Mouse (Mus musculus): ENCODE results near the gene Borcs5. TPM values are rescaled to one million over a fixed set of nuclear protein-coding genes. Genes with fewer than 3 reads are reported as not detected.
A peak's percentile ranks its signal among the peaks of the same experiment; 100 is the strongest.

The Borcs5 gene
- total and polyA plus RNA-seq, 2 experiments from 2014 or later: 39.6 to 56.0 TPM

DNA sequence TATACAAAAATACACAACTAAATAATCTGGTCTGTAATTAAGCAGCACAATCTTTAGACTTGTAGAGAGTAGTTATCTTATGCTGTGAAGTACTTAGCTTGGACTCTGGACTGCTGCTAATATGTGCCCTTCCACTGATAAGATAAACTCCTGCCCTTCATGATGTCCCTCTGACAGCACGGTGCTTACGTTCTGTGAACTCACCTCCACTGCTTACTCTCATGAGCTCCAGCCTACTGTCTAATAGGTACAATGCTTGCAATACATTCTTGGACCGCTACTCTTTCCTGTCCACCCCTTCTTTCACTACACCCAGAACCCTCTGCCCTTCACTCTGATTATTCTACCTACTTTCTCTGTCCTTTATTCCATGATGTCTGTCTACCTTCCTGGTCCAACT lies 91.7 kb downstream of the Borcs5 start:
- 95% methylated on average over 3 of the region's 3 CpGs for WGBS
- Histone ChIP-seq H3K27me3 (ENCODE audit: insufficient read depth, low read length) (no peaks in the 10 kb centered on the region), H3K27ac (ENCODE audit: low read depth, low read length) (no peak overlapping the region), H3K4me1 (ENCODE audit: insufficient read depth, low read length) (no peaks in the 10 kb centered on the region), H3K4me3 (ENCODE audit: low read depth, low read length) (no peak overlapping the region), H3K9ac (replicated peaks; ENCODE audit: low read length, poor library complexity, severe bottlenecking) (no peak overlapping the region), H3K9me3 (ENCODE audit: low read length) (no peaks in the 10 kb centered on the region), H3K36me3 (ENCODE audit: insufficient read depth, low read length) (no peaks in the 10 kb centered on the region), H3K4me2 (ENCODE audit: low read depth, low read length, poor library complexity, severe bottlenecking) (no peak overlapping the region)
- ATAC-seq (ENCODE audit: low FRiP score) (no peak), DNase-seq (ENCODE audit: low spot score) (no peak)
- no peak for TF ChIP-seq CTCF (IDR thresholded peaks at IDR 0.05)

DNA sequence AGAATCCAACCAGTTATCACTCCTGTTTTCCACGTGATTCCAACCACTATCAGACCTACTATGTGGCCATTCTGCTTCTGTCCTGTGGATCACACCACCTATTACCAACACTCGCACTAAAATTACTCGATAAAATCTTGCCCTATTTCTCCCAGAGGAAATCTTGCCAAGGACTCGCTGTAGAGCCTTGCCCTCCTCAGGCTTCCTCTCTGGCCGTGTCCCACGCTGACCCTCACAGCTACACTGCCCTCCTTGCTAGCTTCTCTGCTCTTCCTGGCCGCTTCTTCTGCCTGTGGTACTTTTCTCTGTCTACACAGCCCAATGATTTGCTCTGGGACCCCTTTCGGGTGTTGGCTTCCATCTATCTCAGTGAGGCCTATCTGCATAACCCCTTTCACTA lies 93.5 kb downstream of the Borcs5 start:
- Histone ChIP-seq H3K27ac (ENCODE audit: low read depth, low read length) (no peak overlapping the region), H3K4me2 (ENCODE audit: low read depth, low read length, poor library complexity, severe bottlenecking) (no peak overlapping the region), H3K27me3 (ENCODE audit: insufficient read depth, low read length) (no peaks in the 10 kb centered on the region), H3K9ac (replicated peaks; ENCODE audit: low read length, poor library complexity, severe bottlenecking) (no peak overlapping the region), H3K4me3 (ENCODE audit: low read depth, low read length) (no peak overlapping the region), H3K4me1 (ENCODE audit: insufficient read depth, low read length) (no peaks in the 10 kb centered on the region), H3K36me3 (ENCODE audit: insufficient read depth, low read length) (no peaks in the 10 kb centered on the region), H3K9me3 (ENCODE audit: low read length) (no peaks in the 10 kb centered on the region)
- TF ChIP-seq CTCF (IDR thresholded peaks at IDR 0.05): no peak
- no peak for ATAC-seq (ENCODE audit: low FRiP score)
- 94% methylated on average over 8 of the region's 8 CpGs for WGBS
- DNase-seq (ENCODE audit: low spot score): no peak

DNA sequence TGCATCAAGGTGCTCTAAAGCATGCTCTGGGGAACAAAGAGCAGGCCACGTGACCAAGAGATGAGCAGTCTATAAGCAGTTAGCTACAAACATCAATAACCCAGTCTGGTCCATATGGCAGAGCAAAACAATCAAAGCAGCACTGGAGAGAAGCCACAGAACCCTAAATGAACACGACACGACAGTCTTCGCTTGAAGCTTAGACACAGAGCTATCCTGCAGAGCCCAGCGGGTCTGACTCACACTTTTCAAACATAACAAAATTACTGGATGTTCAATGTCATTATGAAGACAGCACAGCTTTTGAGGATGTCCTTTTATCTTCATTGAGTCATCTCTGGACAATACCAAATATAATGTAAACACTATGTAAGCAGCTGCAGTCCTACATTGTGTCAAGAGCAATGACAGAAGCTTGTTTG lies 94.5 kb downstream of the Borcs5 start:
- Histone ChIP-seq H3K9ac (replicated peaks; ENCODE audit: low read length, poor library complexity, severe bottlenecking) (no peak overlapping the region), H3K4me1 (ENCODE audit: insufficient read depth, low read length) (no peaks in the 10 kb centered on the region), H3K9me3 (ENCODE audit: low read length) (no peaks in the 10 kb centered on the region), H3K4me3 (ENCODE audit: low read depth, low read length) (no peak overlapping the region), H3K27me3 (ENCODE audit: insufficient read depth, low read length) (no peaks in the 10 kb centered on the region), H3K4me2 (ENCODE audit: low read depth, low read length, poor library complexity, severe bottlenecking) (no peak overlapping the region), H3K27ac (ENCODE audit: low read depth, low read length) (no peak overlapping the region), H3K36me3 (ENCODE audit: insufficient read depth, low read length) (no peaks in the 10 kb centered on the region)
- DNase-seq (ENCODE audit: low spot score): peak; percentile 26
- 64% methylated on average over 5 of the region's 5 CpGs for WGBS
- TF ChIP-seq CTCF (IDR thresholded peaks at IDR 0.05): no peak
- ATAC-seq (ENCODE audit: low FRiP score): no peak

DNA sequence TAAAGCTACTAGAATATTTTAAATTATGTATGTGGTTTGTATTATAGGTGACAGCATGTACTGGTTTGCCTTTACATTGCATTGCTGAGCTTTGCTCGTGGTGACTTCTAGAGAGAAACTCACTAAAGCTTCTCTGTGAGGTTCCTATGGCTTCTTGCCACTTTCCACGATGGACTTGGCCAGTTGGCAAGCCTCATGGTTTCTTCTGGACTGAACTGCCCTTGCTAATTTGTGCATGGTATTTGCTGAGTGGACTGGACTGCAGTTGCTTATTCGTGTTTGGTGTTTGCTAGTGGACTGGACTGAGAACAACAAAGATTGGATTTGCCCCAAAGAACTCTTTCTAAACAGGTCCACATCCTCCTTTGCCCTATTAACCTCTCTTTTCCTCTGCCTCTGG lies 97.5 kb downstream of the Borcs5 start:
- H3K4me1 ChIP-seq (ENCODE audit: insufficient read depth, low read length): no peaks in the 10 kb centered on the region
- no peaks in the 10 kb centered on the region for H3K36me3 ChIP-seq (ENCODE audit: insufficient read depth, low read length)
- no peak for ATAC-seq (ENCODE audit: low FRiP score)
- H3K4me3 ChIP-seq (ENCODE audit: low read depth, low read length): no peak overlapping the region
- no peaks in the 10 kb centered on the region for H3K9me3 ChIP-seq (ENCODE audit: low read length)
- no peak overlapping the region for H3K27ac ChIP-seq (ENCODE audit: low read depth, low read length)
- no peak overlapping the region for H3K4me2 ChIP-seq (ENCODE audit: low read depth, low read length, poor library complexity, severe bottlenecking)
- no peaks in the 10 kb centered on the region for H3K27me3 ChIP-seq (ENCODE audit: insufficient read depth, low read length)
- TF ChIP-seq CTCF (IDR thresholded peaks at IDR 0.05): no peak
- WGBS: 86% methylated on average over 3 of the region's 3 CpGs
- DNase-seq (ENCODE audit: low spot score): no peak
- no peak overlapping the region for H3K9ac ChIP-seq (replicated peaks; ENCODE audit: low read length, poor library complexity, severe bottlenecking)

DNA sequence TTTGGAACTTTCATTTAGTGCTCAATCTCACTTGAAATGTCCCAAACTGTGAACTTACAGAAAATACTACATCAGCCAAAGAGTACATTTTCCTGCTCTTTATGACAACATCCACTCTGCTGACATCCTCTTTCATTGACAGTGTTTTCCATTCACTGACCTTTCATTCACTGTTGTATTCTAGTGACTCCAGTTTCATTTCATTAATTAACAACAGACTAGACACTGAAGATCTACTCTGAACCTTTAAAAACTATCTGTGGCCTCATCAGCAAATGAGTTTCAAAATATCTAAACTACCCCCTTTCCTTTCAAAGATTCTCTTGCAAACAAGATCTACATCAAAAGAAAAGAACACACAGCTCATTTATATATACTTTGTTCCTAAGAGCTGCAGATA lies 104.3 kb downstream of the Borcs5 start:
- no peak overlapping the region for H3K27ac ChIP-seq (ENCODE audit: low read depth, low read length)
- DNase-seq (ENCODE audit: low spot score): no peak

DNA sequence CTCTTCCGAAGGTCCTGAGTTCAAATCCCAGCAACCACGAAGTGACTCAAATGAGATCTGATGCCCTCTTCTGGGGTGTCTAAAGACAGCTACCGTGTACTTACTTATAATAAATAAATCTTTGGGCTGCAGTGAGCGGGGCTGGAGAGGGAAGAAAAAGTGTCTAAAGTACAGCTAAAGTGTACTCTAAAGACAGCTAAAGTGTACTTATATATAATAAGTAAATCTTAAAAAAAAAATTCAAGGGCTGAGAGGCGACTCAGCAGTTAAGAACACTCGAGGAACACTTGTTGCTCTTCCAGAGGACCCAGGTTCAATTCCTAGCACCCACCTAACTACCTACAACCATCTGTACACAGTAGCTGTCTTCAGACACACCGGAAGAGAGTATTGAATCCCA lies 106.6 kb downstream of the Borcs5 start:
- WGBS: 97% methylated on average over 7 of the region's 7 CpGs
- H3K27ac ChIP-seq (ENCODE audit: low read depth, low read length): no peak overlapping the region
- no peaks in the 10 kb centered on the region for H3K9me3 ChIP-seq (ENCODE audit: low read length)
- H3K9ac ChIP-seq (replicated peaks; ENCODE audit: low read length, poor library complexity, severe bottlenecking): no peak overlapping the region
- no peaks in the 10 kb centered on the region for H3K27me3 ChIP-seq (ENCODE audit: insufficient read depth, low read length)
- no peak overlapping the region for H3K4me2 ChIP-seq (ENCODE audit: low read depth, low read length, poor library complexity, severe bottlenecking)
- H3K4me3 ChIP-seq (ENCODE audit: low read depth, low read length): no peak overlapping the region
- no peak for TF ChIP-seq CTCF (IDR thresholded peaks at IDR 0.05)
- no peak for ATAC-seq (ENCODE audit: low FRiP score)
- DNase-seq (ENCODE audit: low spot score): no peak
- H3K36me3 ChIP-seq (ENCODE audit: insufficient read depth, low read length): no peaks in the 10 kb centered on the region
- H3K4me1 ChIP-seq (ENCODE audit: insufficient read depth, low read length): no peaks in the 10 kb centered on the region

More for the DNA sequence above, 104.3 kb downstream of the Borcs5 start:
- no peak for TF ChIP-seq CTCF (IDR thresholded peaks at IDR 0.05)
- no peak for ATAC-seq (ENCODE audit: low FRiP score)
- Histone ChIP-seq H3K9me3 (ENCODE audit: low read length) (no peaks in the 10 kb centered on the region), H3K9ac (replicated peaks; ENCODE audit: low read length, poor library complexity, severe bottlenecking) (no peak overlapping the region), H3K4me2 (ENCODE audit: low read depth, low read length, poor library complexity, severe bottlenecking) (no peak overlapping the region), H3K4me3 (ENCODE audit: low read depth, low read length) (no peak overlapping the region), H3K36me3 (ENCODE audit: insufficient read depth, low read length) (no peaks in the 10 kb centered on the region), H3K4me1 (ENCODE audit: insufficient read depth, low read length) (no peaks in the 10 kb centered on the region), H3K27me3 (ENCODE audit: insufficient read depth, low read length) (no peaks in the 10 kb centered on the region)
